Mouse (Mus musculus) megakaryocyte, adult 5-6 weeks (primary cell): ENCODE results near the gene Rfpl4. TPM values are rescaled to one million over a fixed set of nuclear protein-coding genes. Genes with fewer than 3 reads are reported as not detected.
"Not testable (repeated sequence)": the region's sequence is repeated elsewhere in the genome, so short reads cannot be mapped to it uniquely, and the experiment has no call there.

Source experiments
- ATAC-seq: 2 replicates; pipeline ENCODE4 v1.8.0; 2016; ENCODE audit warnings: mild to moderate bottlenecking, inconsistent platforms; ENCODE audit not compliant: poor library complexity, severe bottlenecking
- total RNA-seq, 2 experiments: library from RNA; stranded (forward) in 1 of 2; stranded (reverse) in 1 of 2; fragments of 153-499, 151-499 nt in 1 of 2; fragments of 221-1000, 200-1000 nt in 1 of 2; gene quantifications; 2 replicates each; pipeline versions ENCODE4 v1.2.3 to v1.2.4; 2015 to 2017

Gene Rfpl4
- total RNA-seq, 2 experiments from 2014 or later, result not detected

DNA sequence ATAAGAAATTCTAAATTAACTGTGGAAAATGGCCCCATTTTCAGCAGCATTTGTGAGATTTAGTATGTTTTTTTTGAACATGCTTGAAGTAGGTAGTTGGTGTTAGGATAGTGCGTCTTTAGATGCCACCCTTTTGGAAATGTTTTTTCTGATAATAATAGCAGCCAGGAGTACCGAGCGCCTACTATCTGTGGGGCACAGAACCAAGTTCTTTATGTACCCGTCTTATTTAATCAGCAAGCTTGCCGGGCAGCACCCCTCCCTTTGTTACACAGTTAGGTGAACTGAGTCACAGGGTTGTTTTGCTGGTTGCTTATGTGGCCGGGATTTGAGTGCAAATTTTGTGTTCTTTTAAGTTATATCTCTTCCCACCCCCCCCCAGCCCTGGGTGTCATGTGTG is 35.5 kb downstream of the Rfpl4 start:
- ATAC-seq, result no peak

DNA sequence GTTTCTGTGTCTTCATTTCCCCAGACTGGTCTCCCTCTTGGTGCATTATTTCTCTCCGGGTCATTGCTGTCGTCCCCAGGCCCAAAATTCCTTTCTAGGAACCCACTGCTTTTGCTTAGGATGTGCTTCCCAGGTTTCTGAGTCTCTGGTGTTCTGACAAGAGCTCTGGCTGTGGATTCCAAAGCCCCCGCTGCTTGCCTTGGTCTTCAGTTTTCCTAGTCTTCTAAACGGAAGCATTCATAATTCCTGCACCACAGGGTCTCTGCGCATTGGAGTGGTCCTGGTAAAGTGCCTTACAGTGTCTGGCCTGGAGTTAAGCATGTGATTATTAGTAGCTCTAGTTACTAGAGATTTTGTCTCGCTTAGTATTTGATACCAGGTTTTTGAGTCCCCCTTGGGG is 35.9 kb downstream of the Rfpl4 start:
- no peak for ATAC-seq

DNA sequence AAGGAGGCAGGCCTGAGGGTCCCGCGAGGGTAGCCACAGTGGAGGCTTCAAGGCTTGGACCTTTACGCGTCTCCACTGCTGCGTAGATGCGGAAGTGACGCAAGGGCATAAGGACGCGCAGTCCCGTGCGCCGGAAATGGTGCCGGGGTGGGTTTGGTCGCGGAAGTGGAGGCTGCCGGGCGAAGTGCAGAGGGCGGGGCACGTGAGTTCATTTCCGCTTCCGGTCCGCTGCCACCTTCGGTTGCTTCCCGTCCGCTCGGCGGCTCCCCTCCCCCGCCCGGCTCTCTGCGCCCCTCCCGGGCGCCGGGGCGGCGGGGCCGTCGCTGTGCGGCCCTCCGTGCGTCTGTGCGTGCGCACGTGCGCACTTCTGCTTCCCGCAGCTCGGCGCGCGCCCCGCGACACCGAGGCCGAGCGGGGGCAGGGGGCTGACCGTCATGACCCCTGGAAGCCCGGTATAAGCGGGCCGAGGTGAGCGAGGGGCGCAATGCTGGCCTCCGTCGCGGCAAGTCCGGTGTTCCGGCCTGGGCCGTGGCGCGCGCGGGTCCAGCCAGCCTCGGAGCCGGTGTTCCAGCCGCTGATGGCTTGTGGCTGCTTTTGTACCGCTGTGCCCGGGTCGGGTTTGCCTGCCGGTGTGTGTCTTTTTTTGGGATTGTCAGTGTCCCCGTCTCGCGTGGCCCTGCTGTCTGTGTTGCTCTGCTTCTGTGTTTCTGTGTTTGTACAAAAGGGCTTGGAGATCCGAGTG is 36.6 kb downstream of the Rfpl4 start, which contains the start of gene Epn1:
Gene Epn1, plus strand, starts transcription at position 226 of the 742 bp plus-strand sequence.
- peak; percentile 94 for ATAC-seq

DNA sequence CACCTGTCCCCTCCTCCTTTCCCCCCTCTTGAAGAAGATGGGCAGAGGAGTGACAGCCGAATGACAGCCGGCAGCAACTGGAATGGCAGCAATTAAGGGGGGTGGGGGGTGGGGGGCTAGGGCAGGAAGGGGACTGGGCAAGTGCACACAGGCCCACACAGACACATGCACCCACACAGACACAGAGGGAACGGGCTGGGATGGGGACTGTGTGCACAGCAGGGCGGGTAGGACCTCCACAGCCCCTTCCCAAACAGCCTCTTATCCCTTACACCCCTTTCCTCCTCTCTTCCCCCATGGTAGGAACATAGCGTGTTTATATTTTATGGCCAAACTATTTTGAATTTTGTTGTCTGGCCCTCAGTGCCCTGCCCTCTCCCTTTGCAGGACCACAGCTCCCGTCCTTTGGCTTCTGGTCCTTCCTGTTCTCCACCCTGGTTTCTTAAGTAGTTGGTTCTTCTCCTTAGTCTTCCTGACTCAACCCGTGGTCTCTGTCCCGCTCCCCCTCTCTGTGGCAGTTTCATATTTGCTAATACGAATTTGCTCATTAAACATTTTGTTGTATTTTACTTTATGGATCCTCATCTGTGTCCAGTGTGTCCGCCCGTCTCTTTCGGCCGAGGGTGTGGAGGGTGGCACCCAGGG is 37.3 kb downstream of the Rfpl4 start:
- ATAC-seq, result not testable (repeated sequence)

DNA sequence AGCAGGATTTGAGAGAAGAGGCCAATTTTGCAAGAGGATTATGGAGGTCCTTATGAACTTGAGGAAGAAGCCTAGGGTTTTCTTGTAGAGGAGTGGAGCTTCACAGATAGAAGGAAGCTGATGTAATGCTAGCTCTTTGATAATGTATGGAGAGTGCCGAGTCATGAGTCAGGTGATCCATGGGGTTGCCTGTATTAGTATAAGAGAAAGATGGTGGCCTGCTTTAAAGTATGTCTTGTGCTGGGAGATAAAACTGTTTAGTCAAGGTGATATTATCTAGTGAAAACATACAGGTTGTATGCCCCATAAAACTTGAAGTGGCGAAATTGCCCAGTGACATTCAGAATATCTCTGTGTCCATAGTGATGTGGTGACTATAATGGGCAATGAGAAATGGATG is 39.8 kb downstream of the Rfpl4 start:
- no peak for ATAC-seq

DNA sequence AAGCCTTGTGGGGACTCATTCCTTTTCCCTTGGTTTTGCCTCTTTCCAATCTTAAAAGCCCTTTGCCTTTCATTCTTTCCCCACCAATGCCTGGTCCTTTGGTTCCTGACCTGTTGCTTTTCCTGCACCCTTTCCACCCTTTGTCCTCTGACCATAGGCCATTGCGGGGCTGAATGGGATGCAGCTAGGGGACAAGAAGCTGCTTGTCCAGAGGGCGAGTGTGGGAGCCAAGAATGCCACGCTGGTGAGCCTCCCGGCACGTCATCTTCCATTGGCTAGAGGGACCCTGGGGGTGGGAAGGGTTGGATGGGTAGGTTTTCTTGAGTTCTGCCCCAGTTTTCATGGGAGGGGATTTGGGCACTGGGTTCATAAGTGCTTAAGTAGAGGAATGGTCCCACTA is 41.8 kb downstream of the Rfpl4 start:
- ATAC-seq, result no peak

DNA sequence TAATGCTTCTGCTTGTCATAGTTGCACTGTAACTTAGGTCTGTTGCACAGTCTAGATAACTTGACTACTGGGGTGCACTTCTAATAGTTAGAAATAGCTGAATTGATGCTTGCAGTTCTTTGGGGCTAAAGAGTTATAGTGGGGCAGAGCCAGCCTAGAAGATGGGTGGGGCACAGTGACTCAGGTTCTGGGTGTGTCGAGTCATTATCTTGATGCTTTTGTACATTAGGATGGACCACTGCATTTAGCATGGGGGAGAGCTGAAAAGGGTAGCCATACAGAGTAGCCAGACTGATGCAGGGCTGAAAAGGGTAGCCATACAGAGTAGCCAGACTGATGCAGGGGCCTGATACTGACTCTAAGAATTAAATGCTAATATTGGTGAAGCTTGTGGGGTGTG is 43.2 kb downstream of the Rfpl4 start:
- ATAC-seq, result no peak

DNA sequence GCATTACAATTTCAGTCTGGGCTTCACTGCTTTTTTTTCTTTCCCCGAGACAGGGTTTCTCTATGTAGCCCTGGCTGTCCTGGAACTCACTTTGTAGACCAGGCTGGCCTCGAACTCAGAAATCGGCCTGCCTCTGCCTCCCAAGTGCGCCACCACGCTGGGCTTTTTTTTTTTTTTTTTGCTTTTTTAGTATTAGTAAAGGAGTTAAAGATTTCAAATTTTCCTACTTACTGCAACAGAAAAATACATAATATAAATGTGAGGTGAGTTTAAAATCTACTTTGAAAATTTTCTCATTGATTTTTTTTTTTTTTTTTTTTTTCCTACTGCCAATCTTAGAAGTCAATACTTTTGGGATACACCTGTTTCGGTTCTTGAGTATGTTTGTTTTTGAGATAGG is 51.9 kb downstream of the Rfpl4 start:
- no peak for ATAC-seq

DNA sequence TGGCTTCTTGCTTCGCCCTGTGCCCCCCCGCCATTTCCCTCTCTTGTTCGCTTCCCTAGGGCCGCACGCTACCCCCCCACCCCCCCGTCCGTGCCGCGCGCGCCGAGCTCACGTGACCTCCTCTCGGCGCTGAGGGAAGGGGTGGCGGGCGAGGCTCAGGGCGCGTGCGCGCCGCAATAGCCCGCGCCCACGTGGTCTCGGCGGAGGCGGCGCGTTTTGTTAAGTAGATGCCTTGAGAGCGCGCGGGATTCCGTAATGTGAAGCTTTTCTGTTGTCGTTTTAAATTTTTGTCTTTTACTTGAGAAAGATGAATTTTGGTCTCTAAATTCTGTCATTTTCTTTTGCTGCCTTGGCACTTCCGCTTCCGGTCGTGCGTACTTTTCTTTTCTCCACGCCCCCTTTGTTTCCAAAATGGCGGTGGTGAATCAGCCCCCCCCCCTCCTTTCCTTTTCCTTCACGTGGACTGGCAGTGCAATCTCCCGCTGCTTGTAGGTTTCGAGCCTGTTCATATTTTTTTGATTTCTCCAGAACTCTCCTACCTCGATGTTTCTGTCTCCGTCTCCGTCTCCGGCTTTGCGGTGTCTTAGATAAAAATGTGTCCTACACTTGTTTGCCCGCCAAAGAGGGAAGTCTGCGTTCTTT is 54.3 kb downstream of the Rfpl4 start:
- ATAC-seq, result peak; percentile 22

DNA sequence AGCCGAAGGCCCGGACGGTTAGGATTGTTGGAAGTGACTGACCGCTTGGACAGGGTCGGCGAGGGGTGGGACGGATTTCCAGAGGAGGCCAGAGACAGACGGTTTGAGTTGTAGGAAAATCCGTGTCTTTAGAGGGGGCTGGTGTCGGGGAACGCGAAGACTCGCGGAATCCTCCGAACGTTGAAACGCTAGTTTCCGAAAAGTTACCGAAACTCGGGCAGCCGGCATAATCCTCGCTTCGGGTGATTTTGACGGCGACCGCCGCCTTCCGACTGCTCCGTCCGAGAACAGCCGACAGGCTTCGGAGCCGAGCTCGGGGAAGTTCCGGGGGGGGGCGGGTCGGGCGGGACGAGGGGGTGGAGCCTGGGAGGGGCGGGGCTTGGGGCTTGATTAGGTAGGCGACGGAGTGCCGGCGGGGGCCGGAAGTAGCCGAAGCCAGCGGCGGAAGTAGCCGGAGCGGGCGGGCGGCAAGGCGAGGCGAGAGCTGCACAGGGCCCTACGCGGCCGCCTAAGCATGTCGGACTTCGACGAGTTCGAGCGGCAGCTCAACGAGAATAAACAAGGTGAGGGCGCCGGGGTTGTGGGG is 54.9 kb downstream of the Rfpl4 start, which contains the start of gene U2af2:
Gene U2af2, plus strand, starts transcription at position 370 of the 586 bp plus-strand sequence.
- peak; percentile 52 for ATAC-seq

DNA sequence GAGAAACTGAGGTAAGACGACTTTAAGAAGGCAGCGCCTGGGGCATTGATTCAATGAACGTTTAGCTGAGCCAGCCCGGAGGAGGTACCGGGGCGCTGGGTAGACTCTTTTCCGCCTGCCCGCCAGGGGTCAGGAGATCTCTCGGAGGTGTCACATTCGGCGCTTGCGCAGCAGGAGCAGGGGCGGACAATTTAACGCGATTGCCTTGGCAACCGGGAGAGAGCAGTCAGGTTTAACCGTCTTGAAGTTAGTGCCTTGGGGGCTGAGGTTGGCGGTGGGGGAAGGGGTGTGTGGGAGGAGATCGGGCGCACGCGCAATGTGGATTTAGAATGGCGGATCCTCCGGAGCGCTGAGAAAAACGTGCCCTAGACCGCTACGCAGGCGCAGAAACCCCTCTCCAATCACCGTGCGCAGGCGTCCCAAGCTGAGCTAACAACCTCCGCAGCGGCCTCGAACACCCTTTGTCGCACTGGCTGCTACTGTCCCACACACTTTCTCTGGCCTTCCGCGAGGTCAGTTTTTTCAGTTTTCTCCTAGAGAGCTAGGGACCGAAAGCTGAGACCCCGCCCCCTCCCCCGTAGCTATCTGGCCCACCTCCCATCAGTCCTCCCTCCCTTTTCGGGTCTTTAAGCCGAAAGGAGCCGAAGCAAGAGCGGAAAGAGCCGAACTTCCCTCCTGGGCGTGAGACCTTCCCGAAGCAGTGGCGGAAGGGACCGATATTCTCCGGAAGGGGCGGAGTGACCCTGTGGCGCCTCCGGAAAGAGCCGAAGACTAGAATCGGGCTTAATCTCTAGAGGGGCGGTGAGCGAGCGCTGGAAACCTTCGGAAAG is 55.6 kb downstream of the Rfpl4 start:
- peak; percentile 70 for ATAC-seq

DNA sequence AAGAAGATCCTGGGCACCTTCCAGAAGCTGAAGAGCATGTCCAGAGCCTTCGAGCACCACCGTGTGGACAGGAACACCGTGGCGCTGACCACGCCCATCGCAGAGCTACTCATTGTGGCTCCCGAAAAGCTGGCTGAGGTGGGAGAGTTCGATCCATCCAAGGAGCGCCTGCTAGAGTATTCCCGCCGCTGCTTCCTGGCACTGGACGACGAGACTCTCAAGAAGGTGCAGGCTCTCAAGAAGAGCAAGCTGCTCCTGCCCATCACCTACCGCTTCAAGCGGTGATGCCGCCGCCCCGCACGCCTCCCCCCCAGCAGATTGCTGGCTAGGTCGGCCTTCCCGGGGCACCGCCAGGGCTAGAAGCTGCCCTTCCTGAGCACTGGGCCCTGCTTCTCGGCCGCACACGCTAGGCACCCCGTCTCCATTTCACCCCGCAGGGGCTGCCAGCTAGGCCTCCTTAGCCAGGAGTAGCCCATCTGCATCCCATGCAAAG is 56.5 kb downstream of the Rfpl4 start:
- ATAC-seq, result peak; percentile 36

Other genes starting within 250 kb of the Rfpl4 start
- 6.5 and 9.2 TPM in 2 replicates for gene Isoc2b, start 246.7 kb downstream of the Rfpl4 start, total RNA-seq (2015)
- gene Isoc2b, start 246.7 kb downstream of the Rfpl4 start, total RNA-seq (2017), result 70.2 and 91.2 TPM in 2 replicates
- gene Isoc2a, start 239.8 kb downstream of the Rfpl4 start, total RNA-seq (2015), result 2.3 and 3.0 TPM in 2 replicates
- 5.0 TPM in 2 replicates for gene Isoc2a, start 239.8 kb downstream of the Rfpl4 start, total RNA-seq (2017)
- gene Gm36210, start 210.4 kb downstream of the Rfpl4 start, total RNA-seq (2015), result not detected in 2 replicates
- gene Gm36210, start 210.4 kb downstream of the Rfpl4 start, total RNA-seq (2017), result not detected in 2 replicates
- gene Zfp628, start 201.7 kb downstream of the Rfpl4 start, total RNA-seq (2015), result 6.7 and 7.3 TPM in 2 replicates
- gene Zfp628, start 201.7 kb downstream of the Rfpl4 start, total RNA-seq (2017), result 1.9 and 3.0 TPM in 2 replicates
- 0.13 and 0.82 TPM in 2 replicates for gene Nat14, start 194.9 kb downstream of the Rfpl4 start, total RNA-seq (2015)
- 0.11 and 1.1 TPM in 2 replicates for gene Nat14, start 194.9 kb downstream of the Rfpl4 start, total RNA-seq (2017)
- gene Ssc5d, start 191.2 kb downstream of the Rfpl4 start, total RNA-seq (2015), result not detected in 2 replicates
- 0.04 TPM in 1 of 2 replicates, not detected in the other for gene Ssc5d, start 191.2 kb downstream of the Rfpl4 start, total RNA-seq (2017)
- gene Sbk2, start 152.5 kb downstream of the Rfpl4 start, total RNA-seq (2015), result not detected in 2 replicates
- gene Sbk2, start 152.5 kb downstream of the Rfpl4 start, total RNA-seq (2017), result not detected in 2 replicates
- gene Sbk3, start 145.8 kb downstream of the Rfpl4 start, total RNA-seq (2015), result 0.09 TPM in 1 of 2 replicates, not detected in the other
- not detected in 2 replicates for gene Sbk3, start 145.8 kb downstream of the Rfpl4 start, total RNA-seq (2017)
- gene Zfp579, start 120.8 kb downstream of the Rfpl4 start, total RNA-seq (2015), result 5.7 and 14.9 TPM in 2 replicates
- 0.81 and 0.89 TPM in 2 replicates for gene Zfp579, start 120.8 kb downstream of the Rfpl4 start, total RNA-seq (2017)
- 24.8 and 26.2 TPM in 2 replicates for gene Zfp524, start 102.5 kb downstream of the Rfpl4 start, total RNA-seq (2015)
- gene Zfp524, start 102.5 kb downstream of the Rfpl4 start, total RNA-seq (2017), result 13.5 and 13.9 TPM in 2 replicates
- 19.2 and 20.6 TPM in 2 replicates for gene Fiz1, start 102.3 kb downstream of the Rfpl4 start, total RNA-seq (2015)
- 9.3 and 12.1 TPM in 2 replicates for gene Fiz1, start 102.3 kb downstream of the Rfpl4 start, total RNA-seq (2017)
- gene Gm44973, start 101.5 kb downstream of the Rfpl4 start, total RNA-seq (2015), result 0.30 TPM in 1 of 2 replicates, not detected in the other
- not detected in 2 replicates for gene Gm44973, start 101.5 kb downstream of the Rfpl4 start, total RNA-seq (2017)
- gene Zfp865, start 96.6 kb downstream of the Rfpl4 start, total RNA-seq (2015), result 11.9 and 12.0 TPM in 2 replicates
- 13.6 and 14.4 TPM in 2 replicates for gene Zfp865, start 96.6 kb downstream of the Rfpl4 start, total RNA-seq (2017)
- 0.13 and 0.48 TPM in 2 replicates for gene Ccdc106, start 96.4 kb downstream of the Rfpl4 start, total RNA-seq (2015)
- 2.1 TPM in 1 of 2 replicates, not detected in the other for gene Ccdc106, start 96.4 kb downstream of the Rfpl4 start, total RNA-seq (2017)
- gene 4632433K11Rik, start 82.8 kb downstream of the Rfpl4 start, total RNA-seq (2015), result 0.62 TPM in 1 of 2 replicates, not detected in the other
- gene 4632433K11Rik, start 82.8 kb downstream of the Rfpl4 start, total RNA-seq (2017), result 0.81 TPM in 1 of 2 replicates, not detected in the other
- gene Zfp784, start 78.5 kb downstream of the Rfpl4 start, total RNA-seq (2015), result 2.5 and 3.2 TPM in 2 replicates
- gene Zfp784, start 78.5 kb downstream of the Rfpl4 start, total RNA-seq (2017), result 1.7 TPM in 2 replicates
- gene Zfp580, start 65.4 kb downstream of the Rfpl4 start, total RNA-seq (2015), result 0.25 and 1.6 TPM in 2 replicates
- gene Zfp580, start 65.4 kb downstream of the Rfpl4 start, total RNA-seq (2017), result not detected in 2 replicates
- 68.6 and 71.0 TPM in 2 replicates for gene U2af2, start 54.8 kb downstream of the Rfpl4 start, total RNA-seq (2015)
- 153 and 170 TPM in 2 replicates for gene U2af2, start 54.8 kb downstream of the Rfpl4 start, total RNA-seq (2017)
- 74.6 and 79.4 TPM in 2 replicates for gene Epn1, start 36.7 kb downstream of the Rfpl4 start, total RNA-seq (2015)
- gene Epn1, start 36.7 kb downstream of the Rfpl4 start, total RNA-seq (2017), result 76.4 and 88.9 TPM in 2 replicates
- 1.9 and 2.4 TPM in 2 replicates for gene Rasl2-9, start 9.0 kb upstream of the Rfpl4 start, total RNA-seq (2015)
- gene Rasl2-9, start 9.0 kb upstream of the Rfpl4 start, total RNA-seq (2017), result 1.2 TPM in 1 of 2 replicates, not detected in the other
- not detected in 2 replicates for gene Vmn1r55, start 32.7 kb upstream of the Rfpl4 start, total RNA-seq (2015)
- not detected in 2 replicates for gene Vmn1r55, start 32.7 kb upstream of the Rfpl4 start, total RNA-seq (2017)
- not detected in 2 replicates for gene Vmn1r56, start 79.8 kb upstream of the Rfpl4 start, total RNA-seq (2015)
- gene Vmn1r56, start 79.8 kb upstream of the Rfpl4 start, total RNA-seq (2017), result not detected in 2 replicates
- not detected in 2 replicates for gene Vmn1r57, start 101.5 kb upstream of the Rfpl4 start, total RNA-seq (2015)
- not detected in 2 replicates for gene Vmn1r57, start 101.5 kb upstream of the Rfpl4 start, total RNA-seq (2017)
- not detected in 2 replicates for gene Gm5065, start 233.6 kb upstream of the Rfpl4 start, total RNA-seq (2015)
- gene Gm5065, start 233.6 kb upstream of the Rfpl4 start, total RNA-seq (2017), result not detected in 2 replicates
- not detected in 2 replicates for gene Nlrp2, start 234.1 kb upstream of the Rfpl4 start, total RNA-seq (2015)
- not detected in 2 replicates for gene Nlrp2, start 234.1 kb upstream of the Rfpl4 start, total RNA-seq (2017)